ENCODE assay signal across 12 mouse cellular contexts in the genomic region with DNA sequence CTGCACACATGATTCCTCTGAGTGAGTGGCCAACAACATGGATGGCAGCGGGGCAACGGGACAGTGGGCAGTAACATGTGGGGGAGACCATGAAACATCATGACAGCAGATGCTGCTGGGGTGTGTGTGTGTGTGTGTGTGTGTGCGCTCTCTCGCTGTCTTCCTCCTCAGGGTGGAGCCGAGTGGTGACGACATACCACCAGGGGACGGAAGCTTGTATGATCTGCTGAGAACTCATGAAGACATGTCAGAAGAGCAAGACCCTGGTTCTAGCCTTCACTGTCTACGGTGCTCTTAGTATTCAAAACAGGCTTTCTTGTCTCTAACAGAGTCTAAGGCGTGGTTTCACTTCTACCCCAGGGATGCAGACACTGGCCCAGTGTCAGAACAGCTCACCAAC.
DNase-seq lines count a peak whose midpoint lies in the region; ATAC-seq lines count a peak whose summit lies in the region.
"Had no signal": no experiment of that assay in that cellular context is flagged by ENCODE, and none has a peak within 500 bp of the region (broad histone marks: within the 10 kb centered on the region; RNA-seq: fewer than 3 reads in every experiment).

No protein-coding gene starts in this region.

- peaks cover 19% of the 10 kb centered on the region for H3K4me1 ChIP-seq in intestine, embryonic 15.5 days (replicated peaks)
- no peaks in the 10 kb centered on the region for H3K4me1 ChIP-seq in midbrain, embryonic 11.5 days (ENCODE audit: control insufficient read depth, insufficient read depth, low read length)

- DNase-seq in lung, adult 18-20 months, result peak; percentile 27 to 52
- DNase-seq in lung, postnatal 14 days, result no peak
- DNase-seq in thymus, postnatal 25 days, result peak; percentile 80
- no peak for DNase-seq in kidney, postnatal 10 days
- no peak for DNase-seq in midbrain, embryonic 11.5 days (ENCODE audit: low spot score, missing footprints)
- DNase-seq: adrenal gland, postnatal 14 days; cerebellum, postnatal 10 days had no signal

- H3K9me3 ChIP-seq in intestine, embryonic 15.5 days, result no peaks in the 10 kb centered on the region
- no peaks in the 10 kb centered on the region for H3K9me3 ChIP-seq in midbrain, embryonic 11.5 days (ENCODE audit: control insufficient read depth, low read length)
- H3K9me3 ChIP-seq: midbrain, embryonic 12.5 days had no signal

- no peaks in the 10 kb centered on the region for H3K27me3 ChIP-seq in intestine, embryonic 15.5 days (replicated peaks)
- H3K27me3 ChIP-seq in midbrain, embryonic 11.5 days (ENCODE audit: control insufficient read depth, insufficient read depth, low read length), result no peaks in the 10 kb centered on the region
- H3K27me3 ChIP-seq: midbrain, embryonic 12.5 days had no signal

- ATAC-seq in inflammation-experienced regulatory T-cells, adult 6 months, result peak; percentile 78
- peak; percentile 69 for ATAC-seq in monocyte, adult 5-6 weeks (replicated peaks; ENCODE audit: insufficient number of reproducible peaks, low FRiP score, low TSS enrichment, poor library complexity, severe bottlenecking)
- ATAC-seq in intestine, embryonic 15.5 days, result no peak
- no peak for ATAC-seq in midbrain, embryonic 11.5 days (ENCODE audit: low FRiP score)
- ATAC-seq: intestine, postnatal 0 days had no signal

- H3K36me3 ChIP-seq in intestine, embryonic 15.5 days, result no peaks in the 10 kb centered on the region
- H3K36me3 ChIP-seq in midbrain, embryonic 11.5 days (ENCODE audit: control insufficient read depth, insufficient read depth, low read length), result no peaks in the 10 kb centered on the region

- no peak overlapping the region for H3K9ac ChIP-seq in intestine, embryonic 15.5 days
- no peak overlapping the region for H3K9ac ChIP-seq in midbrain, embryonic 11.5 days (ENCODE audit: low read length)
- H3K9ac ChIP-seq: midbrain, embryonic 12.5 days had no signal

- WGBS in intestine, embryonic 15.5 days, result 91% methylated on average over 9 of the region's 9 CpGs
- 92% methylated on average over 9 of the region's 9 CpGs for WGBS in midbrain, embryonic 11.5 days

- H3K4me3 ChIP-seq in intestine, embryonic 15.5 days (replicated peaks), result no peak overlapping the region
- no peak overlapping the region for H3K4me3 ChIP-seq in midbrain, embryonic 11.5 days (ENCODE audit: low read depth, low read length)
- H3K4me3 ChIP-seq: midbrain, embryonic 12.5 days had no signal

- no peak overlapping the region for H3K4me2 ChIP-seq in intestine, embryonic 15.5 days (replicated peaks)
- no peak overlapping the region for H3K4me2 ChIP-seq in midbrain, embryonic 11.5 days
- H3K4me2 ChIP-seq: midbrain, embryonic 12.5 days had no signal

- H3K27ac ChIP-seq in intestine, embryonic 15.5 days, result no peak overlapping the region
- no peak overlapping the region for H3K27ac ChIP-seq in midbrain, embryonic 11.5 days (ENCODE audit: low read depth, low read length)
- H3K27ac ChIP-seq: midbrain, embryonic 12.5 days had no signal

Comparison
In these comparisons a context has a peak if more than half of its experiments do, and no peak if none do; other contexts are left out.
1. DNase-seq: peak in lung, adult 18-20 months (2 of 2) and thymus, postnatal 25 days (single experiment); none in lung, postnatal 14 days (single experiment), kidney, postnatal 10 days (single experiment) and midbrain, embryonic 11.5 days (single experiment).
2. ATAC-seq: peak in inflammation-experienced regulatory T-cells, adult 6 months (single experiment) and monocyte, adult 5-6 weeks (single experiment); none in intestine, embryonic 15.5 days (single experiment) and midbrain, embryonic 11.5 days (single experiment).